13 mouse cellular contexts compared by ENCODE assay signal in genomic region chr7:135389039-135389438, GRCm38 (mm10). TPM values are rescaled to one million over a fixed set of nuclear protein-coding genes. Genes with fewer than 3 reads are reported as not detected.
A peak's percentile ranks its signal among the peaks of the same experiment; 100 is the strongest.
DNase-seq lines count a peak whose midpoint lies in the region; ATAC-seq and TF ChIP-seq lines count a peak whose summit lies in the region.
"Had no signal": no experiment of that assay in that cellular context is flagged by ENCODE, and none has a peak within 500 bp of the region (broad histone marks: within the 10 kb centered on the region; RNA-seq: fewer than 3 reads in every experiment).

No protein-coding gene starts in this region.

- no peak for TF ChIP-seq CTCF in thymus, adult 2 months (IDR thresholded peaks at IDR 0.05; ENCODE audit: borderline replicate concordance, control insufficient read depth, extremely low read depth, insufficient read depth, low read length, poor library complexity)

- 61% methylated on average over 3 of the region's 3 CpGs for whole genome bisulfite sequencing in thymus, adult 2 months

- no peaks in the 10 kb centered on the region for H3K4me1 ChIP-seq in thymus, adult 2 months (replicated peaks; ENCODE audit: control insufficient read depth, insufficient read depth, low read length)
- H3K4me1 ChIP-seq: embryonic facial prominence, embryonic 15.5 days; hindbrain, embryonic 15.5 days had no signal

- H3K27ac ChIP-seq in thymus, adult 2 months (ENCODE audit: control insufficient read depth, insufficient read depth, low read length), result no peak overlapping the region
- H3K27ac ChIP-seq: embryonic facial prominence, embryonic 15.5 days; hindbrain, embryonic 15.5 days had no signal

- H3K4me3 ChIP-seq in thymus, adult 2 months (ENCODE audit: control insufficient read depth, insufficient read depth, low read length), result no peak overlapping the region
- H3K4me3 ChIP-seq: embryonic facial prominence, embryonic 15.5 days; hindbrain, embryonic 15.5 days had no signal

- no peaks in the 10 kb centered on the region for H3K27me3 ChIP-seq in thymus, adult 2 months (ENCODE audit: control insufficient read depth, insufficient read depth, low read length)
- H3K27me3 ChIP-seq: embryonic facial prominence, embryonic 15.5 days; hindbrain, embryonic 15.5 days had no signal

- ATAC-seq in cerebellum, adult (ENCODE audit: insufficient number of reproducible peaks, low FRiP score, low TSS enrichment), result no peak
- no peak for ATAC-seq in monocyte, adult 5-6 weeks (replicated peaks; ENCODE audit: insufficient number of reproducible peaks, low FRiP score, low TSS enrichment, poor library complexity, severe bottlenecking)

- H3K36me3 ChIP-seq in thymus, adult 2 months (ENCODE audit: control insufficient read depth, insufficient read depth, low read length), result no peaks in the 10 kb centered on the region
- H3K36me3 ChIP-seq: embryonic facial prominence, embryonic 15.5 days; hindbrain, embryonic 15.5 days had no signal

- DNase-seq in cerebellum, postnatal 10 days, result peak; percentile 52 to 54
- peak; percentile 9 for DNase-seq in kidney, adult 18-20 months
- DNase-seq in kidney, adult 11 months, result no peak
- peak; percentile 3 for DNase-seq in thymus, postnatal 0 days (ENCODE audit: low spot score)
- no peak for DNase-seq in thymus, adult 2 months
- no peak for DNase-seq in testis, postnatal 10 days (ENCODE audit: low spot score)
- DNase-seq: layer of hippocampus, postnatal 36 days; right cerebral cortex, adult 18-20 months had no signal

- TF ChIP-seq POLR2A in thymus, adult 2 months (IDR thresholded peaks at IDR 0.05; ENCODE audit: control insufficient read depth, extremely low read depth, insufficient read depth, low read length, poor library complexity), result no peak

RNA-seq across cellular contexts. Expression of gene Foxi2, which starts 21.1 kb away (rescaled TPM):
- polyA plus RNA-seq in thymus, postnatal 0 days (2015; fragmentation: Nextera tagmentation; extraction: Ambion mirVana), result 0.12 and 0.22 TPM in 2 replicates
- polyA plus RNA-seq in thymus, adult 2 months (2012; rRNA removed), result 0.11 and 0.18 TPM in 2 replicates
- total RNA-seq in monocyte, adult 5-6 weeks (2017), result not detected in 3 replicates
- total RNA-seq: layer of hippocampus, postnatal 36 days had no signal
- polyA plus RNA-seq: liver, embryonic 16.5 days had no signal

Comparison
In these comparisons a context has a peak if more than half of its experiments do, and no peak if none do; other contexts are left out.
1. DNase-seq: peak in cerebellum, postnatal 10 days (2 of 2), kidney, adult 18-20 months (single experiment) and thymus, postnatal 0 days (single experiment); none in kidney, adult 11 months (single experiment), thymus, adult 2 months (single experiment) and testis, postnatal 10 days (single experiment).